Mouse (Mus musculus) CH12.LX (cell line): ENCODE data around the gene Irs2. TPM values are rescaled to one million over a fixed set of nuclear protein-coding genes. Genes with fewer than 3 reads are reported as not detected.

ENCODE experiments used
- DNase-seq: peaks from one replicate; pipeline ENCODE4 v3.0.0-alpha.2; 2013; ENCODE audit errors: extremely low read depth
- H3K27ac ChIP-seq: 2 replicates; pipeline ENCODE4 v1.5.1; 2012; ENCODE audit warnings: low read depth, mild to moderate bottlenecking, control low read depth, moderate library complexity; ENCODE audit not compliant: insufficient read depth
- H3K27me3 ChIP-seq: replicated peaks from 2 replicates; pipeline ENCODE3; 2012; ENCODE audit warnings: inconsistent platforms
- H3K36me3 ChIP-seq, 2 experiments: replicated peaks in 1 of 2; 2 replicates each; pipeline versions ENCODE3 to v1.6.1; 2012; ENCODE audit warnings: inconsistent platforms in 1 of 2, low read length in 1 of 2, mild to moderate bottlenecking in 1 of 2, mixed read lengths in 1 of 2, moderate library complexity in 1 of 2; ENCODE audit not compliant: control insufficient read depth in 1 of 2, insufficient read depth in 1 of 2
- H3K4me1 ChIP-seq, 2 experiments: 2 replicates each; pipeline ENCODE4 v1.6.1; 2012; ENCODE audit warnings: inconsistent platforms in 1 of 2, moderate library complexity in 1 of 2; ENCODE audit not compliant: insufficient read depth in 2 of 2, control insufficient read depth in 1 of 2
- H3K4me2 ChIP-seq: 2 replicates; pipeline ENCODE4 v1.6.1; 2012; ENCODE audit warnings: low read depth, mild to moderate bottlenecking, control low read depth; ENCODE audit not compliant: poor library complexity, insufficient read depth, severe bottlenecking
- H3K4me3 ChIP-seq, 3 experiments: fragments of 150-350 bp in 1 of 3; sonication (generic) in 1 of 3; replicated peaks in 1 of 3; 2 replicates each; pipeline versions ENCODE3 to v1.5.1; 2011 to 2012; ENCODE audit warnings: low read depth in 2 of 3, low read length in 2 of 3, mild to moderate bottlenecking in 2 of 3, moderate library complexity in 2 of 3, control low read depth in 1 of 3, improper control_type of control experiment in 1 of 3, inconsistent platforms in 1 of 3, mixed read lengths in 1 of 3; ENCODE audit not compliant: poor library complexity in 1 of 3
- H3K79me2 ChIP-seq: replicated peaks from 2 replicates; pipeline ENCODE4 v1.6.1; 2012; ENCODE audit warnings: mild to moderate bottlenecking, moderate library complexity; ENCODE audit not compliant: control insufficient read depth, poor library complexity, insufficient read depth, severe bottlenecking; ENCODE audit errors: extremely low read depth
- H3K9ac ChIP-seq: 2 replicates; pipeline ENCODE4 v1.6.1; 2012; ENCODE audit warnings: low read depth, mild to moderate bottlenecking, control low read depth, moderate library complexity; ENCODE audit not compliant: insufficient read depth
- H3K9me3 ChIP-seq: replicated peaks from 2 replicates; pipeline ENCODE3; 2012; ENCODE audit warnings: low read length, inconsistent platforms, mixed read lengths
- E2F4 ChIP-seq: IDR thresholded peaks from 2 replicates; pipeline ENCODE4 v1.6.1; 2011; ENCODE audit warnings: low read depth, low read length, improper control_type of control experiment; ENCODE audit not compliant: insufficient replicate concordance
- EP300 ChIP-seq: IDR thresholded peaks from 2 replicates; pipeline ENCODE4 v1.6.1; 2011; ENCODE audit warnings: low read length, improper control_type of control experiment
- ETS1 ChIP-seq: conservative IDR thresholded peaks from 2 replicates; pipeline ENCODE4 v1.6.1; 2012; ENCODE audit warnings: low read depth, mild to moderate bottlenecking, inconsistent platforms, low read length, improper control_type of control experiment, moderate library complexity
- GABPA ChIP-seq: IDR thresholded peaks from 2 replicates; pipeline ENCODE4 v1.6.1; 2012; ENCODE audit warnings: low read depth, low read length, improper control_type of control experiment, inconsistent platforms; ENCODE audit not compliant: insufficient replicate concordance
- HCFC1 ChIP-seq: IDR thresholded peaks from 2 replicates; pipeline ENCODE4 v1.6.1; 2012; ENCODE audit warnings: low read depth, mild to moderate bottlenecking, inconsistent platforms, low read length, improper control_type of control experiment
- IRF4 ChIP-seq: IDR thresholded peaks from 2 replicates; pipeline ENCODE4 v1.6.1; 2014; ENCODE audit warnings: low read depth, mild to moderate bottlenecking, inconsistent platforms, low read length, improper control_type of control experiment
- MAFK ChIP-seq: IDR thresholded peaks from 2 replicates; pipeline ENCODE4 v1.6.1; 2011; ENCODE audit warnings: low read length, improper control_type of control experiment; ENCODE audit not compliant: insufficient replicate concordance
- MAX ChIP-seq: IDR thresholded peaks from 2 replicates; pipeline ENCODE4 v1.6.1; 2011; ENCODE audit warnings: low read length, improper control_type of control experiment
- MAZ ChIP-seq: IDR thresholded peaks from 2 replicates; pipeline ENCODE4 v1.6.1; 2012; ENCODE audit warnings: low read depth, mild to moderate bottlenecking, inconsistent platforms, low read length, improper control_type of control experiment, moderate library complexity
- MXI1 ChIP-seq: IDR thresholded peaks from 2 replicates; pipeline ENCODE4 v1.6.1; 2011; ENCODE audit warnings: mild to moderate bottlenecking, low read depth, low read length, improper control_type of control experiment
- MYC ChIP-seq: IDR thresholded peaks from 2 replicates; pipeline ENCODE4 v1.6.1; 2011; ENCODE audit warnings: low read depth, mild to moderate bottlenecking, improper control_type of control experiment, low read length
- NRF1 ChIP-seq: IDR thresholded peaks from 2 replicates; pipeline ENCODE4 v1.6.1; 2014; ENCODE audit warnings: low read depth, mild to moderate bottlenecking, inconsistent platforms, low read length, improper control_type of control experiment, moderate library complexity
- PAX5 ChIP-seq: IDR thresholded peaks from 2 replicates; pipeline ENCODE4 v1.6.1; 2012; ENCODE audit warnings: low read length, inconsistent platforms, mixed read lengths
- POLR2A ChIP-seq: IDR thresholded peaks from 2 replicates; pipeline ENCODE4 v1.6.1; 2011; ENCODE audit warnings: low read depth, mild to moderate bottlenecking, improper control_type of control experiment, low read length
- RAD21 ChIP-seq: IDR thresholded peaks from 2 replicates; pipeline ENCODE4 v1.6.1; 2011; ENCODE audit warnings: low read depth, mild to moderate bottlenecking, low read length, improper control_type of control experiment, moderate library complexity
- SIN3A ChIP-seq: IDR thresholded peaks from 2 replicates; pipeline ENCODE4 v1.6.1; 2012; ENCODE audit warnings: low read length, improper control_type of control experiment, inconsistent platforms
- TBP ChIP-seq: conservative IDR thresholded peaks from 2 replicates; pipeline ENCODE4 v1.6.1; 2011; ENCODE audit warnings: low read depth, low read length, improper control_type of control experiment
- TCF12 ChIP-seq: IDR thresholded peaks from 2 replicates; pipeline ENCODE4 v1.6.1; 2014; ENCODE audit warnings: low read depth, mild to moderate bottlenecking, inconsistent platforms, low read length, improper control_type of control experiment
- UBTF ChIP-seq: IDR thresholded peaks from 2 replicates; pipeline ENCODE4 v1.6.1; 2012; ENCODE audit warnings: low read depth, mild to moderate bottlenecking, inconsistent platforms, low read length, improper control_type of control experiment, moderate library complexity
- USF2 ChIP-seq: conservative IDR thresholded peaks from 2 replicates; pipeline ENCODE4 v1.6.1; 2011; ENCODE audit warnings: low read depth, low read length, improper control_type of control experiment
- ZKSCAN1 ChIP-seq: IDR thresholded peaks from 2 replicates; pipeline ENCODE4 v1.6.1; 2012; ENCODE audit warnings: low read depth, inconsistent platforms, low read length, improper control_type of control experiment, borderline replicate concordance
- ZMIZ1 ChIP-seq: IDR thresholded peaks from 2 replicates; pipeline ENCODE4 v1.6.1; 2012; ENCODE audit warnings: low read depth, mild to moderate bottlenecking, inconsistent platforms, low read length, improper control_type of control experiment
- dilution Hi-C: fragments of 300-500 bp; cut with MboI; formaldehyde crosslinking; loops from 2 replicates; pipeline ENCODE4 v1.14.3; 2020; ENCODE audit warnings: low sequenced_read_pairs; ENCODE audit not compliant: extremely low pct_unique_long_range_greater_than_20kb, extremely low pct_ligation_motif_present
- in situ Hi-C: fragments of 300-500 bp; cut with MboI; formaldehyde crosslinking; loops from 3 replicates; pipeline ENCODE4 v1.14.3; 2019; ENCODE audit warnings: low sequenced_read_pairs, low pct_ligation_motif_present, low pct_unique_long_range_greater_than_20kb, mixed read lengths
- polyA plus RNA-seq: library from polyadenylated mRNA; unstranded; fragments of >175 nt; gene quantifications from 2 replicates; pipeline ENCODE4 v1.2.1, GENCODE M21; 2012; ENCODE audit warnings: low read depth; ENCODE audit not compliant: insufficient read length
- total RNA-seq, 2 experiments: library from RNA; depleted of rRNA; stranded (reverse); fragments of 300-350 nt in 1 of 2; fragments of >200 nt in 1 of 2; gene quantifications; 2 replicates each; pipeline ENCODE4 v1.2.3; 2012 to 2014

Irs2 gene
- total and polyA plus RNA-seq, 3 experiments: 0.24 to 1.1 TPM; not detected in 1

DNA sequence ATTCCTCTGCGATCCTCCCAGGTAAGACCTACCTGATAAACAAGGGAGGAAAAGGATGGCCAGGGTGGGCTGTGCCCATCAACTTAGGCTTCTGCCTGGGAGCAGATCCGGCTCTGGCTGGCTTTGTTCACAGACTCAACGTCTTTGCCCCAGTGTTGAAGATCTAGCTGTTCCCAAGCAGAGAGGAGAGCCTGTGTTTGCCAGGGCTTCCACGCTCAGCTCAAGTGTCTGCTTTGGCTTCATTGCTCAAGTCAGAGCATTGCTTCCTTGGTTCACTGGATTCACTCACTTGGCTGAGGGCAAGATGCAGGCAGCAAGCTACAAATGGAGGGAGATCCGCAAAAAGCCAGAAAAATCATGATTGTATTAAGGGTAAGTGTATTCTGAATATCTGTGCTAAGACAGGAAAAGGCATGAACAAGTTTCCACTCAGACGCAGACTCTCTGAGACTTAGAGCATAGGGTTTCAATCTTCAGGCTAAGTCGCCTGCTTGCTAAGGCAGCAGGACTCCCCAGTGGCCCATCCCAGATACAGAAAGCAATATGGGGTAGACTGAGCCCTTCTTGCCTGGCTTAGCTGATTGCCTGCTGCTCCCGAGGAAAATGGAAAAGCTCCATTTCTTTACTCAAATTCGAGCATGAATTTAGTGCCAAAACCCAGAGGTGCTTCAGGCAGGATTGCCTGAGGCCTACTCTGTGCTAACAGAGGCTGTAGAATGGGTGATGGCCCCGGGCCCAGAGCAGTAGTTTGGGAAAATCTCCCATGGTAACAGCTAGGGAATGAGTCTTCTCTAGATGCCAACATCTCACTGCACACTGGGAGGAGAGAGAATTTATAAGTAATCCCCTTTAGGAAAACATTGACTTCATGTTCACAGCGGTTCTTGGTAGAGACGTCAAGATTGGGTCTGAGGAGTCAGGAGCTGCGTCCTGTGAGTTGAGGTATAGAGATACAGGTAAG, 37.5 kb downstream of the Irs2 start:
- Histone ChIP-seq H3K27ac (no peak overlapping the region), H3K4me2 (no peak overlapping the region), H3K79me2 (no peaks in the 10 kb centered on the region), H3K9me3 (no peaks in the 10 kb centered on the region), H3K4me3 (no peak overlapping the region), H3K27me3 (no peaks in the 10 kb centered on the region), H3K9ac (no peak overlapping the region), H3K36me3 (no peaks in the 10 kb centered on the region), H3K4me1 (peaks cover 4 to 5% of the 10 kb centered on the region in 2 experiments; a peak in 1 of 4 replicates)
- DNase-seq: no peak
- in situ Hi-C loops: no loop called here
- TF ChIP-seq MAZ (no peak), MXI1 (no peak), EP300 (no peak), MAX (no peak), SIN3A (no peak), E2F4 (no peak), POLR2A (no peak), HCFC1 (no peak), TBP (no peak), ZMIZ1 (no peak), PAX5 (no peak), GABPA (no peak), RAD21 (no peak), UBTF (no peak), MYC (no peak), TCF12 (no peak), USF2 (no peak), ZKSCAN1 (no peak), MAFK (no peak)
- dilution Hi-C loops: no loop called here

DNA sequence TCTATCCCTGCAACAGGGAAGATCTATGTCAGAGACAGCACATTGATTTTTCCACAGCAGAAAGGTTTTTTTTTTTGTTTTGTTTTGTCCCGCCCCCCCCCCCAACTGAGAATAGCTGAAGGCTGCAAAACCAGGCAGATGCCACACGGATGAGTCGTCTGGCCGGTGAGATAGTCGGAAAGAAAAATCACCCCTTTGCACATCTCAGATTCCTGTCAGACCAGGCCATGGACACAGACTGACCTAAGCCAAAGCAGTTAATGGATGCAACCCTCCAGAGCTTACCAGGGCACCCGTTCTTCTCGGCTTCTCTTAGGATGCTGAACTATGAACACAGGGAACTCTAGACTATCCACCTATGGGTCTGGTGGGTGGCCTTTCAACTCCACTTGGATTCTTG, 39.6 kb downstream of the Irs2 start:
- DNase-seq: no peak
- H3K9ac ChIP-seq: no peak overlapping the region
- H3K27me3 ChIP-seq: no peaks in the 10 kb centered on the region
- TF ChIP-seq MXI1: no peak
- no peak for TF ChIP-seq ETS1
- no peak for TF ChIP-seq IRF4
- TF ChIP-seq MAFK: no peak
- TF ChIP-seq NRF1: no peak
- no peaks in the 10 kb centered on the region for H3K79me2 ChIP-seq
- dilution Hi-C loops (no loop called here), in situ Hi-C loops (no loop called here)
- H3K27ac ChIP-seq: no peak overlapping the region
- H3K36me3 ChIP-seq: no peaks in the 10 kb centered on the region
- H3K4me3 ChIP-seq: no peak overlapping the region
- no peak overlapping the region for H3K4me2 ChIP-seq
- peaks cover 4 to 5% of the 10 kb centered on the region in 2 experiments; a peak in 1 of 4 replicates for H3K4me1 ChIP-seq
- H3K9me3 ChIP-seq: no peaks in the 10 kb centered on the region
